In the genomic region with DNA sequence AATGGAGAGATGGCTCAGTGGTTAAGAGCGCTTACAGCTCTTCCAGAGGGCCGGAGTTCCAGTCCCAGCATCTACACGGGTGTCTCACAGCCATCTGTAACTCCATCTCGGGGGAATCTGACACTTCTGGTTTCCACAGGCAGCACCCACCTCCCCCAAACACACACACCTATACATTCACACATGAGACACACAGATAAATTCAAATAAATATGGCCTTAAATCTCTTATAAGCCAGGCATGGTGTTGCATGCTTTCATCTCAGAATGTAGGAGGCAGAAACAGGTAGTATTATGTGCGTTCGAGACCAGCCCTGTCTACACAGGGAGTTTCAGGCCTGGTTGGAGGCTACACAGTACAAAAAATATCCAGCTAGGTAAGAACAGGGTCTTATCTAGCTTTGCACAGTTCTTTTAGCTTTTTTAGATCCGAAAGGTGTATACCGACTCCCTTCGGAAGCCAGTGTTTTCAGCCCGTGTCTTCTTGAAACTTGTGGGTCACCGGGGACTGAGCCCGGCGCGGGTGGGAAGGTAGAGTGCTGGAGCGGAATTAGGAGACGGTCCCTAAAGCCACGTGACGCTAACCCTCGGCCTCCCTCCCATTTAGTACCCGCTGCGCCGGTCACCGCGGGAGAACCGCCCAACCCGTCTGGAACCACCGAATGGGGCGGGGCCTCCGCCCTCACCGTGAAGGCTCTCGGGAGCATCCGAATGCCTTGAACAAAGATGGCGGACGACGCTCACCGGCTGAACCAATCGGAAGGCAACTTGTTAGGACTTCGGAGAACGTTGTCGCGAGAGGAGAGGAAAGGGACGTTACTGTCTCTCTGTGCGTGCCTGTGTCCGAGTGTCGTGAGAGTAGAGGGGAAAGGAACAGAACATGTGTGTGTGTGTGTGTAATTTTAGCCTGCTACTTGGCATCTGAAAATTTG, we compare ENCODE assay signal across 8 mouse cellular contexts. TPM values are rescaled to one million over a fixed set of nuclear protein-coding genes. Genes with fewer than 3 reads are reported as not detected.
DNase-seq lines count a peak whose midpoint lies in the region; ATAC-seq and TF ChIP-seq lines count a peak whose summit lies in the region.

No protein-coding gene starts in this region.

- ATAC-seq in activated CD4-positive, CD25-positive, alpha-beta regulatory T cell, adult 4 months: peak; percentile 88

- H3K27me3 ChIP-seq in megakaryocyte, embryonic 14.5 days (replicated peaks): no peaks in the 10 kb centered on the region

- H3K27ac ChIP-seq in cortical plate, adult 2 months (ENCODE audit: insufficient read depth, low read length): peak overlapping the region; percentile 59

- peak; percentile 98 to 99 for DNase-seq in gastrocnemius, adult 8-10 months (ENCODE audit: low spot score in 2 of 2)
- DNase-seq in hindlimb bud, embryonic 11.5 days (ENCODE audit: extremely low spot score, low read depth, low spot score): peak; percentile 96
- peak; percentile 94 to 99 for DNase-seq in left cerebral cortex, adult 8-10 months (ENCODE audit: low spot score in 2 of 2)
- DNase-seq in right cerebral cortex, postnatal 10 days (ENCODE audit: low spot score in 2 of 2): peak; percentile 99
- DNase-seq in urinary bladder, postnatal 25 days (ENCODE audit: low spot score): peak; percentile 92

- peaks cover 9% of the 10 kb centered on the region for H3K4me1 ChIP-seq in cortical plate, adult 2 months (ENCODE audit: control insufficient read depth, insufficient read depth, low read length)
- peaks cover 57% of the 10 kb centered on the region for H3K4me1 ChIP-seq in megakaryocyte, embryonic 14.5 days

- no peak for TF ChIP-seq CTCF in cortical plate, adult 2 months (IDR thresholded peaks at IDR 0.05; ENCODE audit: extremely low read depth, insufficient read depth, low read length)

- H3K9me3 ChIP-seq in megakaryocyte, embryonic 14.5 days: peaks cover 10% of the 10 kb centered on the region

- peaks cover 55% of the 10 kb centered on the region for H3K36me3 ChIP-seq in megakaryocyte, embryonic 14.5 days (replicated peaks; ENCODE audit: low read length)

- H3K4me3 ChIP-seq in cortical plate, adult 2 months (ENCODE audit: insufficient read depth, low read length): peak overlapping the region; percentile 88
- H3K4me3 ChIP-seq in megakaryocyte, embryonic 14.5 days (replicated peaks): peak overlapping the region; percentile 94

- TF ChIP-seq POLR2A in cortical plate, adult 2 months (IDR thresholded peaks at IDR 0.05; ENCODE audit: extremely low read depth, insufficient read depth, low read length): peak; percentile 99

RNA-seq across cellular contexts. Expression of gene Mtfp1, which starts 1.1 kb away (rescaled TPM):
- polyA plus RNA-seq in activated CD4-positive, CD25-positive, alpha-beta regulatory T cell, adult 4 months (2017; shearing (Covaris generic)): 1 to 10 TPM; 1.4 to 2.8 TPM
- polyA plus RNA-seq in cortical plate, adult 2 months (2012; rRNA removed): 82.5 and 92.9 TPM in 2 replicates
- total RNA-seq in gastrocnemius, adult 8-10 months (2022): 10 to 100 TPM; 37.5 to 49.4 (median 44.0) TPM
- total RNA-seq in left cerebral cortex, adult 8-10 months (2022): 10 to 100 TPM; 67.7 to 84.0 (median 72.4) TPM
- polyA plus RNA-seq in megakaryocyte, embryonic 14.5 days (2012; ENCODE audit: insufficient read depth, low replicate concordance): 5.1 and 10.8 TPM in 2 replicates

RNA-seq across cellular contexts. Expression of gene Sec14l2, which starts 26.9 kb away (rescaled TPM):
- polyA plus RNA-seq in activated CD4-positive, CD25-positive, alpha-beta regulatory T cell, adult 4 months (2017; shearing (Covaris generic)): 1 to 10 TPM in 1 of 2 experiments, under 1 TPM in 1; 0.48 to 1.2 TPM
- 40.1 and 42.9 TPM in 2 replicates for polyA plus RNA-seq in cortical plate, adult 2 months (2012; rRNA removed)
- total RNA-seq in gastrocnemius, adult 8-10 months (2022): under 1 TPM in 3 of 4 experiments, not detected in 1; 0.11 to 0.46 (median 0.24) TPM
- 10 to 100 TPM; 35.3 to 36.8 (median 36.4) TPM for total RNA-seq in left cerebral cortex, adult 8-10 months (2022)
- polyA plus RNA-seq in megakaryocyte, embryonic 14.5 days (2012; ENCODE audit: insufficient read depth, low replicate concordance): 12.4 and 22.6 TPM in 2 replicates

RNA-seq across cellular contexts. Expression of gene Sec14l3, which starts 31.7 kb away (rescaled TPM):
- not detected for polyA plus RNA-seq in activated CD4-positive, CD25-positive, alpha-beta regulatory T cell, adult 4 months (2017; shearing (Covaris generic))
- polyA plus RNA-seq in cortical plate, adult 2 months (2012; rRNA removed): 0.44 and 0.52 TPM in 2 replicates
- total RNA-seq in gastrocnemius, adult 8-10 months (2022): not detected
- 1 to 10 TPM; 1.0 to 1.7 (median 1.4) TPM for total RNA-seq in left cerebral cortex, adult 8-10 months (2022)
- not detected in 2 replicates for polyA plus RNA-seq in megakaryocyte, embryonic 14.5 days (2012; ENCODE audit: insufficient read depth, low replicate concordance)

RNA-seq across cellular contexts. Expression of gene Rnf215, which starts 38.7 kb away (rescaled TPM):
- 10 to 100 TPM in 1 of 2 experiments, 1 to 10 TPM in 1; 8.8 to 11.5 TPM for polyA plus RNA-seq in activated CD4-positive, CD25-positive, alpha-beta regulatory T cell, adult 4 months (2017; shearing (Covaris generic))
- 34.9 and 36.5 TPM in 2 replicates for polyA plus RNA-seq in cortical plate, adult 2 months (2012; rRNA removed)
- total RNA-seq in gastrocnemius, adult 8-10 months (2022): 1 to 10 TPM; 2.9 to 4.4 (median 4.0) TPM
- total RNA-seq in left cerebral cortex, adult 8-10 months (2022): 10 to 100 TPM; 24.8 to 35.0 (median 31.1) TPM
- 9.1 and 9.7 TPM in 2 replicates for polyA plus RNA-seq in megakaryocyte, embryonic 14.5 days (2012; ENCODE audit: insufficient read depth, low replicate concordance)

Comparison
In these comparisons a context has a peak if more than half of its experiments do, and no peak if none do; other contexts are left out.
1. Peak in every context shown above with its lines: DNase-seq, ATAC-seq, H3K4me3 ChIP-seq and H3K27ac ChIP-seq.